Mouse (Mus musculus) lung, embryonic 16.5 days (tissue): Measurements from ENCODE around the gene Asb8. TPM values are rescaled to one million over a fixed set of nuclear protein-coding genes. Genes with fewer than 3 reads are reported as not detected.

Experiments used
- ATAC-seq: fragments of 200-750 bp; cut with Nextera tagmentation; 2 replicates; pipeline ENCODE4 v1.8.0; 2017; ENCODE audit warnings: low read depth, mild to moderate bottlenecking, moderate library complexity
- H3K27ac ChIP-seq: fragments of 300-500 bp; sonication (generic); 2 replicates; pipeline ENCODE4 v1.5.1; 2014; ENCODE audit warnings: mild to moderate bottlenecking, control low read depth, low read length
- H3K27me3 ChIP-seq: fragments of 300-500 bp; sonication (generic); 2 replicates; pipeline ENCODE4 v1.6.1; 2014; ENCODE audit warnings: low read depth, low read length, mixed read lengths; ENCODE audit not compliant: control insufficient read depth, insufficient read depth
- H3K36me3 ChIP-seq: fragments of 300-500 bp; sonication (generic); 2 replicates; pipeline ENCODE4 v1.6.1; 2014; ENCODE audit warnings: low read length; ENCODE audit not compliant: control insufficient read depth, insufficient read depth
- H3K4me1 ChIP-seq: fragments of 300-500 bp; sonication (generic); replicated peaks from 2 replicates; pipeline ENCODE4 v1.6.1; 2014; ENCODE audit warnings: low read length, mixed read lengths; ENCODE audit not compliant: control insufficient read depth, insufficient read depth
- H3K4me2 ChIP-seq: fragments of 300-500 bp; sonication (generic); 2 replicates; pipeline ENCODE4 v1.6.1; 2014; ENCODE audit warnings: low read depth, low read length, control low read depth
- H3K4me3 ChIP-seq: fragments of 300-500 bp; sonication (generic); 2 replicates; pipeline ENCODE4 v1.5.1; 2014; ENCODE audit warnings: mild to moderate bottlenecking, low read length, control low read depth
- H3K9ac ChIP-seq: fragments of 300-500 bp; sonication (generic); 2 replicates; pipeline ENCODE4 v1.6.1; 2014; ENCODE audit warnings: low read length, control low read depth
- H3K9me3 ChIP-seq: fragments of 300-500 bp; sonication (generic); 2 replicates; pipeline ENCODE4 v1.6.1; 2016; ENCODE audit warnings: low read length; ENCODE audit not compliant: control insufficient read depth
- WGBS: fragments of 180-500 bp; shearing (Covaris S2); extraction: QIAGEN DNeasy Blood & Tissue Kit; methylation state at CpG from one replicate; pipeline ENCODE4 v1.1.7; 2014; 5-methylcytosine and 5-hydroxymethylcytosine counted together
- polyA plus RNA-seq: library from polyadenylated mRNA; unstranded; fragments of >200 nt; fragmentation: Nextera tagmentation; extraction: Ambion mirVana; gene quantifications from 2 replicates; pipeline ENCODE4 v1.2.1, GENCODE M21; 2015

The Asb8 gene
- polyA plus RNA-seq, 1 experiment from 2014 or later, result 47.9 TPM

DNA sequence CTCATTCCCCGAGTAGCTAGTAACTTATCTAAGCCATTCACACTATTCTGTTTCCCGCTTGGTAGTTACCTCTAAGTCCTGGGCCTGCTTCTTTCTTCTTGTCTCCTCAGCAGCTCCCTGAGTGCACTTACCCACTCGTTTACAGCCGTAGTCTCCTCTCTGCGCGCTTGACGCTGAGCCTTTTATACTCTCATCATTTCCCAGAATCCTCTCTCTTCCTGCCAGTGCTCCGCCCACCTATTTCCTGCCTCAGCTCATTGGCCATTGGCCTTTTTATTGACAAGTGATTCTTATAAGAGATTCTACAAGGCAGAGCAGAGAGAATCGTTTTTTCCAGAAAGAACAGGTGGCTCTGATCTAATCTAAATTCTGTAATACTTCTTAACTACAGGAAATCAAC lies 66.9 kb downstream of the Asb8 start:
- ATAC-seq, result no peak
- 86% methylated on average over 9 of the region's 9 CpGs for WGBS

GRCm38 (mm10) chr15:98096957-98097356 lies 68.5 kb downstream of the Asb8 start:
- Histone ChIP-seq H3K27ac (no peak overlapping the region), H3K36me3 (no peaks in the 10 kb centered on the region), H3K4me1 (peaks cover 2% of the 10 kb centered on the region), H3K4me3 (no peak overlapping the region), H3K9me3 (no peaks in the 10 kb centered on the region), H3K9ac (no peak overlapping the region), H3K27me3 (no peaks in the 10 kb centered on the region), H3K4me2 (no peak overlapping the region)
- 46% methylated on average over 3 of the region's 3 CpGs for WGBS
- no peak for ATAC-seq

More for the DNA sequence above, 66.9 kb downstream of the Asb8 start:
- Histone ChIP-seq H3K4me1 (no peaks in the 10 kb centered on the region; the same call in 1 of the 2 replicates), H3K4me3 (no peak overlapping the region), H3K27me3 (no peaks in the 10 kb centered on the region), H3K36me3 (no peaks in the 10 kb centered on the region), H3K27ac (no peak overlapping the region), H3K9ac (no peak overlapping the region), H3K9me3 (no peaks in the 10 kb centered on the region), H3K4me2 (no peak overlapping the region)

GRCm38 (mm10) chr15:98094905-98095304 lies 70.5 kb downstream of the Asb8 start:
- no peaks in the 10 kb centered on the region for H3K9me3 ChIP-seq
- 86% methylated on average over 12 of the region's 12 CpGs for WGBS
- no peaks in the 10 kb centered on the region for H3K36me3 ChIP-seq
- ATAC-seq, result no peak
- no peak overlapping the region for H3K27ac ChIP-seq
- no peak overlapping the region for H3K4me2 ChIP-seq
- H3K27me3 ChIP-seq, result no peaks in the 10 kb centered on the region
- H3K4me3 ChIP-seq, result no peak overlapping the region
- H3K4me1 ChIP-seq, result peaks cover 7% of the 10 kb centered on the region
- no peak overlapping the region for H3K9ac ChIP-seq

DNA sequence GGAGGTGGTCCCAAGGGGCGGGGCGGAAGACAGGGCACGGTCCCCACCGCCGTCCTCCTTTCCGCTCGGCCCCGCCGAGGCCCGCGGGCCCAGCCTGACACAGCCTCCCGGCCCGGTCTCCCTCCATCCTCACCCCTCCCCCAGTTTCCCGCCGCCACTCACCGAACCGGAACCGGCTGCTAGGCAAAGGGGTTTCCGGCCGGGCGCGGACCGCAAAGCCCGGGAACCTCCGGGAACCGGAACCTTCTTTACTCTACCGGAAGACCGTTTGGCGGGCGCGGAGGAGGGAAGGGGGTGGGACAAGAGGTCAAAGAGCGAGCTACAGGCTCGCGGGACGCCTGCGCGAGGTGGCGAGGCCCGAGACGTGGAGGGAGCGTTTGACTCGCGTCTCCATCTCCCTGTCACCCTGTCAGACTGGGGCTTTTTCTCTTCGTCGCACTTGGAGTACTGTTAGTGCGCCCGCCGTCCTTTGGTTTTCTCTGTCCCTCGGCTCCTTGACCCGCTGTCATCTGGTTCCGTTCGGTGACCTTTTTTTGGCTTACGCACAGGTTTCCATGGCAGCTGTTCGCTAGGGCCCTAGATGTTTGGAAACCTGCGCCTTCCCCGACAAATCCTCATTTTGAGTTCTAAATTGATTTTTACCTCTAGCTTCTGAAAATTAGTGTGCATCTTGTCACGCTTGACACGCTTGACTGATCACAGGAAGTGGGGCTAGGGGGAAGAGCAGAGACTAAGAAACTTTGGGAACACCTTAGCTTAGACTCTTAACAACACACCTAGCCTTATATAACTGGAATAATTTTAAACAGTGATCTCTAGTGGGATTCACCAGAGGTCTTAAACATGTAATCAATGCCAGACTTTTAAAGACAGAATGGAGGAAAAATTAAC lies 72.1 kb downstream of the Asb8 start, which contains the start of gene Senp1:
Senp1 (minus strand) TSS at position 624 of the 891 bp plus-strand sequence.
- Histone ChIP-seq H3K9me3 (no peaks in the 10 kb centered on the region), H3K9ac (peak within 1 kb of the TSS; percentile 97), H3K4me2 (peak within 1 kb of the TSS; percentile 90), H3K4me3 (peak within 1 kb of the TSS; percentile 99), H3K4me1 (peaks cover 7% of the 10 kb centered on the region), H3K27ac (peak within 1 kb of the TSS; percentile 95), H3K27me3 (no peaks in the 10 kb centered on the region), H3K36me3 (no peaks in the 10 kb centered on the region)
- under 1% methylated on average over 52 of the region's 58 CpGs for WGBS
- ATAC-seq, result peak; percentile 94

DNA sequence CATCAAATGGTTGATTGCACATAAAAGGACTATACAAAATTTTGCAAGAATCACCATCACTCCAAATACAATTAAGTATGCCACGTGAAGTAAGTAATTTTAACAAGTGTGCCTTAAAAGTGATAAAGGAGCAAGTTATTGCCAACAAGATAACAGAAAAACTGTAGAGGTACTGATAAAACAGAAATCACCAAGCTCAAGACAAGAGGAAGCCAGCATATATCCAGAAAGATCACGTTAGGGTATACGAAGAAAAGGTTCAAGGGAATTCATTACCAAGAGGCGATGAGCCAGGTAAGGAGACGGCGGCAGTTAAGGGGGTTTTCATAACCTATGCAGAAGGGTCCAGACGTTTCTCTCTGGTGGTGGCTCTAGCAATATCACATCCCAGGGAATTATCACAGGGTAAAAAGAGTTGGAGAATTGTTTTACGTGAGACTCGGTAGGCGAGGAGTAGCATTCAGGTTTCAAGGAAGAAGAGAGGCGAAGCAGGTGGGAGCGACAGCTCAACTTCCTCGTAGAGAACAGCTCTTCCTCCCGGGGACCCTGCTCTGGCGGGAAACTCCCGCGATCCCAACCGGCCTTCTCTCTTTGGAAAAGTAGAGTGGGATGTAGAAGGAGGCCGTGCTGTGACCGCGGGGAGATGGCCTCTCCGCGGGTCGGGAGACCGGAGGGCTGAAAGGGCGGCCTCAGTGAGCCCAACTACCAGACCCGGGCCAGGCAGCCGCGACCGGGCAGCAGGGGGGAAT lies 72.9 kb downstream of the Asb8 start, which contains the start of gene Pfkm:
Pfkm (plus strand) TSS at position 218 of the 749 bp plus-strand sequence.
- Histone ChIP-seq H3K9ac (peak within 1 kb of the TSS; percentile 97), H3K9me3 (no peaks in the 10 kb centered on the region), H3K27ac (peak within 1 kb of the TSS; percentile 95), H3K27me3 (no peaks in the 10 kb centered on the region), H3K36me3 (no peaks in the 10 kb centered on the region), H3K4me2 (peak within 1 kb of the TSS; percentile 90), H3K4me1 (peaks cover 7% of the 10 kb centered on the region), H3K4me3 (peak within 1 kb of the TSS; percentile 99)
- no peak; the same call in 1 of the 2 replicates for ATAC-seq
- under 1% methylated on average over 30 of the region's 30 CpGs for whole genome bisulfite sequencing

- Histone ChIP-seq H3K4me2 (peak overlapping the region; percentile 90), H3K27me3 (no peaks in the 10 kb centered on the region), H3K27ac (no peak overlapping the region), H3K9ac (peak overlapping the region; percentile 39; the same call in 1 of the 2 replicates), H3K4me1 (peaks cover 7% of the 10 kb centered on the region), H3K4me3 (peak overlapping the region; percentile 99), H3K9me3 (no peaks in the 10 kb centered on the region), H3K36me3 (no peaks in the 10 kb centered on the region)
- 14% methylated on average over 4 of the region's 4 CpGs for WGBS
- ATAC-seq, result no peak
Measured at GRCm38 (mm10) chr15:98091841-98092240, 73.6 kb downstream of the Asb8 start.

- 71% methylated on average over 9 of the region's 9 CpGs for WGBS
- no peaks in the 10 kb centered on the region for H3K27me3 ChIP-seq
- H3K36me3 ChIP-seq, result peaks cover 10% of the 10 kb centered on the region
- no peak overlapping the region for H3K4me3 ChIP-seq
- no peak overlapping the region for H3K27ac ChIP-seq
- H3K9me3 ChIP-seq, result no peaks in the 10 kb centered on the region
- no peak overlapping the region for H3K4me2 ChIP-seq
- ATAC-seq, result no peak
- peaks cover 7% of the 10 kb centered on the region for H3K4me1 ChIP-seq
- no peak overlapping the region for H3K9ac ChIP-seq
Measured at GRCm38 (mm10) chr15:98089421-98090183, 75.8 kb downstream of the Asb8 start.

GRCm38 (mm10) chr15:98088889-98089288 lies 76.5 kb downstream of the Asb8 start:
- WGBS, result 89% methylated on average over 1 of the region's 1 CpGs
- peaks cover 7% of the 10 kb centered on the region for H3K4me1 ChIP-seq
- ATAC-seq, result no peak
- H3K9me3 ChIP-seq, result no peaks in the 10 kb centered on the region
- peaks cover 12% of the 10 kb centered on the region for H3K36me3 ChIP-seq
- no peaks in the 10 kb centered on the region for H3K27me3 ChIP-seq
- no peak overlapping the region for H3K9ac ChIP-seq
- no peak overlapping the region for H3K4me3 ChIP-seq
- no peak overlapping the region for H3K4me2 ChIP-seq
- no peak overlapping the region for H3K27ac ChIP-seq
